Mouse (Mus musculus) macrophage (primary cell): ENCODE results near the gene Sorl1. TPM values are rescaled to one million over a fixed set of nuclear protein-coding genes. Genes with fewer than 3 reads are reported as not detected.

Experiments used
- H3K27ac ChIP-seq: fragments of 350-480 bp; formaldehyde crosslinking; 2 replicates; pipeline ENCODE4 v1.9.0; 2021
- H3K36me3 ChIP-seq: fragments of 350-480 bp; formaldehyde crosslinking; 2 replicates; pipeline ENCODE4 v1.9.0; 2021; ENCODE audit errors: inconsistent target
- H3K4me3 ChIP-seq: fragments of 350-480 bp; formaldehyde crosslinking; 2 replicates; pipeline ENCODE4 v1.9.0; 2021; ENCODE audit errors: inconsistent target
- H3K79me2 ChIP-seq: fragments of 350-480 bp; formaldehyde crosslinking; 2 replicates; pipeline ENCODE4 v1.9.0; 2021; ENCODE audit errors: inconsistent target
- WGBS: methylation state at CpG from one replicate; pipeline ENCODE4 v1.1.7; 2026; ENCODE audit warnings: inconsistent platforms; ENCODE audit not compliant: missing documents; 5-methylcytosine and 5-hydroxymethylcytosine counted together
- polyA plus RNA-seq: library from polyadenylated mRNA; stranded (reverse); fragments of 250-400 nt; gene quantifications from 3 replicates; pipeline ENCODE4 v1.2.4, GENCODE M21; 2018; ENCODE audit warnings: inconsistent platforms

Sorl1 gene
- polyA plus RNA-seq, 1 experiment from 2014 or later, result 23.6 TPM

DNA sequence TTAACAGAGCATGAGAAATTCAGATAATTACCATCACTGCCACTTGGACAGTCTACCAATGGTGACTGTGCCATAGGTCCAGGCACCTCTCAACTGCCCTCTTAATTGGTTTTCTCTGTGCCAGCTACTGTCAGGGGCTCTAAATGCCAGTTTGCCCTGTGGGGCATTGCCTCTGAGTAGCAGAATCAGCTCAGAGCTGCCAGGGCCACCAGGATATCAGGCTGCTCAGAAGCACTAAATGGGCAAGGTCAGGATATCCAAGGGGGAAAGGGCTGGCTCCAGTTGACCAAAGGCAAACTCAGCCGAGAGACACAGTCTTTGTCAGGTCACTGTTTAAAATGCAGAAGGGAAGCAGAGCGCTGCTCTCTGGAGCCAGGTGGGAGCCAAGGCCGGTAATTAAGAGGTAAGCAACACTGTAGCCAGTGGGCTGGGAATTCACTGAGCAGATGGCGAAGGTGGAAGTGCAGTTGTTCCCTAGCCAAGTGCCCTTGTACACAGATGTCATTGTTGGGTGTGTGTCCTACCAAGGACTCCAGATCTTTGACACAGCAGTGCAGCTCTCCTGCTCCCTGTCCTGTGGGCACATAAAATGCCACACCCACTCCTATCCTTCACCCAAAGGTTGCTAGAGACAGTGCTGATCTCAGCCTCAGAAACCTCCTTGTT, 181.0 kb downstream of the Sorl1 start:
- Histone ChIP-seq H3K36me3 (no peaks in the 10 kb centered on the region), H3K79me2 (no peaks in the 10 kb centered on the region), H3K27ac (no peak overlapping the region), H3K4me3 (no peak overlapping the region)
- 93% methylated on average over 4 of the region's 4 CpGs for WGBS

GRCm38 (mm10) chr9:41940311-41940853, 183.7 kb downstream of the Sorl1 start:
- H3K36me3 ChIP-seq, result no peaks in the 10 kb centered on the region
- H3K4me3 ChIP-seq, result no peak overlapping the region
- no peak overlapping the region for H3K27ac ChIP-seq
- 90% methylated on average over 10 of the region's 10 CpGs for WGBS
- H3K79me2 ChIP-seq, result no peaks in the 10 kb centered on the region

- H3K4me3 ChIP-seq, result no peak overlapping the region
- H3K27ac ChIP-seq, result no peak overlapping the region
- WGBS, result 70% methylated on average over 8 of the region's 8 CpGs
- H3K36me3 ChIP-seq, result no peaks in the 10 kb centered on the region
- H3K79me2 ChIP-seq, result no peaks in the 10 kb centered on the region
Observed at GRCm38 (mm10) chr9:41938449-41938848, 185.6 kb downstream of the Sorl1 start.

DNA sequence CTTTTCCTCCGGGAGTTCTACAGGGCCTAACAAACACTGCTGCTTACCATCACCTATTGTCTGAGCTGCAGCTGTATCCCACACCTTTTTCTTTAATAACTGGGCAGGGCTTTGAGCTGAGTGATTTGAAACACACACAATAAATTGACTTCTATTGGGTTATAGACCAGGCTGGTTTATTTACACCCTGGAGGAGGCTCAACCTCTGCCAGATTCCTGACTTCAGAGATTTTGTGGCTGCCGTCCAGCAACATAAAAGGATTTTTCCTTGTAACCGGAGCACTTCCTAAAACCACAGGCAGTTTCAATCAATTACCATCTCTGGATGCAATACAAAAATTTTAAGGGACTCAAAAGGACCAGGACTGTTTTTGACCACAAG, 186.1 kb downstream of the Sorl1 start:
- H3K36me3 ChIP-seq, result no peaks in the 10 kb centered on the region
- no peak overlapping the region for H3K4me3 ChIP-seq
- WGBS, result 92% methylated on average over 3 of the region's 3 CpGs

DNA sequence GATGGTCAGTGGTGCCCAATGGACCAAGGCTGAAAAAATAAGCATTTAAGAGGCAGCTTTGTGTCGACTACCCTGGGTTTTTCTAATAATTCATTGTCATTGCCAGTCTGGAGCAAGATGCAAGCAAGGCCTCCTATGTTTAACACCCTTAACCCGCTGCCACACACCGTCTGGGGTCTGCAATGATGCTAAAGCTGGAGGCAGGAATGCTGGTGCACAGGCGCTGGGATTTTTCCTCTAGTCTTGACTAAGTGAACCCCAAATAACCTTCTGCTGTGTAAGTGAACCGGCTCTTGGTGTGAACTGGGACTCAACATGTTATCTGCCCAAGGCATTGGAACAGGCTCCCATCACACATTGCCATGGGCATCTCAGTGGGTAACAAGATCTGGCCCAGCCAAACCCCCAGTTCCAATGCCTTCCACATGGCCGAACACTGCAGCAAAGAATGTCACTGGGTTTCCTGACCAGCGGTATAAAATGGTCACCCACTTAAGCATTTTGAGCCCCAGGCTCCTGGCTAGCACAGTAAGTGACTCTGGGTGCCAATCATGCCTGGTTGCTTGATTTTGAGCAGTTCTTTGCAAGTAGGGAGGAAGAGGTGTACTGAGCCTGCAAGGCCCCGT, 186.6 kb downstream of the Sorl1 start:
- 87% methylated on average over 8 of the region's 8 CpGs for WGBS

More for the DNA sequence above, 186.1 kb downstream of the Sorl1 start:
- Histone ChIP-seq H3K79me2 (no peaks in the 10 kb centered on the region), H3K27ac (no peak overlapping the region)

DNA sequence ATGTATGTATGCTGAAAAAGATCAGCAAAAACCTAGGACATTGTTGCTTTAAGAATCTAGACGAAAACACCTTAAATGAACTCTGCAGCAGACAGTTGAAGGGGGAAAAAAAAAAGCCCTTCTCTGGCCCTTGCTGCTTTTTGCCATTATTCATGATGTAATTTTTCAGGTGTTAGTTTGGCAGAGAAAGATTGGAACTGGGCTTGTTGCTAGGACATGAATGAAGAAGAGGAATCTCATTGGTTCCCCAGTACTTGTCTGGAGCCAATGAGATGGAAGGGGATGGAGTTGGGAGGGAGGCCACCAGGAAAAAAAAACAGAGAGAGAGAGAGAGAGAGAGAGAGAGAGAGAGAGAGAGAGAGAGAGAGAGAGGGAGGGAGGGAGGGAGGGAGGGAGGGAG, 187.5 kb downstream of the Sorl1 start:
- no peaks in the 10 kb centered on the region for H3K36me3 ChIP-seq
- WGBS, result no CpG with 5 or more reads among the region's 1 CpGs
- H3K27ac ChIP-seq, result no peak overlapping the region
- H3K4me3 ChIP-seq, result no peak overlapping the region
- H3K79me2 ChIP-seq, result no peaks in the 10 kb centered on the region

More for the DNA sequence above, 186.6 kb downstream of the Sorl1 start:
- Histone ChIP-seq H3K4me3 (no peak overlapping the region), H3K79me2 (no peaks in the 10 kb centered on the region), H3K36me3 (no peaks in the 10 kb centered on the region), H3K27ac (no peak overlapping the region)

- WGBS, result 18% methylated on average over 8 of the region's 10 CpGs
- no peak overlapping the region for H3K4me3 ChIP-seq
- H3K27ac ChIP-seq, result no peak overlapping the region
- H3K79me2 ChIP-seq, result no peaks in the 10 kb centered on the region
- no peaks in the 10 kb centered on the region for H3K36me3 ChIP-seq
Observed at GRCm38 (mm10) chr9:41935979-41936378, 188.1 kb downstream of the Sorl1 start.

DNA sequence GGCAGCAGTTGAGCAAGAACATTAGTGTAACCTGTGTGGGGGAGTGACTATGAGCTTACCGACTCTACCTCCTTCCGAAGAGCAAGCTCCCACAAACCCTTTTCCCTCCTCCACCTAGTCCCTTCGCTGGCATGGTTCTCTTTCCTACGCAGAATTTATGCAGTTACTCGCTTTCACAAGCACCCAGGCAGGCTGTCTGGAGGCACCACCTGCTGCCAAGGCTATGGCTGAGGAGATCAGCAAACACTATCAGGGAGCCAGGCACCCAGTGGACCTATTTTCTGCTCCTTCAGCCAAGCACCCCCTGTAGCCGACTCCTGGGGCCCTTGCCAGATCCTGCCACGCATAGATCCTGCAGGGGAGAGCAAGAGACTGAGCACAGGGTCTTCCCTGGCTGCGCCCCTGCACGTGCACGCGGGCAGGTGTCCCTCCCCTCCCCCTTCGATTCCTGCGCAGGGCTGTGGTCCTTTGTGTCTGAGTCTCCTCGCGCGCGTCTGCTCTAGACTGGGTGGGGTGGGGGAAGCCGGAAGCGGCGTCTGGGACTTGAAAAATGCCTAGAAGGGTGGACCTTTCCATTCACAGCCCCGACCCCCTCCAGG, 188.6 kb downstream of the Sorl1 start:
- H3K36me3 ChIP-seq, result no peaks in the 10 kb centered on the region
- WGBS, result 5% methylated on average over 20 of the region's 21 CpGs
- no peak overlapping the region for H3K27ac ChIP-seq
- H3K79me2 ChIP-seq, result no peaks in the 10 kb centered on the region
- H3K4me3 ChIP-seq, result no peak overlapping the region

GRCm38 (mm10) chr9:41934848-41935372, 189.2 kb downstream of the Sorl1 start:
- H3K27ac ChIP-seq, result no peak overlapping the region
- 56% methylated on average over 10 of the region's 10 CpGs for WGBS
- no peak overlapping the region for H3K4me3 ChIP-seq
- no peaks in the 10 kb centered on the region for H3K79me2 ChIP-seq
- H3K36me3 ChIP-seq, result no peaks in the 10 kb centered on the region

DNA sequence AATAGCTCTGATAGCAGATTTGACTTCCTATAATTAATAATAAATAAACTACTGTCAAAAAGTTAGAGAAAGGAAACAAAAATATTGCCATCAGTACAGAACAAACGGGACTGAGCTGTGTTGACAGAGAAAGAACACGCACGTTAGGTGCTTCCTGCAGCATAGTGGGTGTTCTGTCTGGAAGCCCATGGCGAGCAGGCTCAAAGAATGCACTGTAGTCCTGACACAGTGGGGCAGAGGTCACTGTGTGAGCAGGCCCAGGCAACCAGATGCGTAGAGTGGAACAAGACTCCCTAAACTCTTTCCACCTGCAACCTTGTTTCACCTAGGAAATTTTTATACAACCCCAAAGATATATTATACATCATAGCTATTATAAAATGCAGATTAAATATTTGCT, 194.1 kb downstream of the Sorl1 start:
- WGBS, result 90% methylated on average over 5 of the region's 5 CpGs
- Histone ChIP-seq H3K36me3 (no peaks in the 10 kb centered on the region), H3K79me2 (no peaks in the 10 kb centered on the region), H3K27ac (no peak overlapping the region), H3K4me3 (no peak overlapping the region)

DNA sequence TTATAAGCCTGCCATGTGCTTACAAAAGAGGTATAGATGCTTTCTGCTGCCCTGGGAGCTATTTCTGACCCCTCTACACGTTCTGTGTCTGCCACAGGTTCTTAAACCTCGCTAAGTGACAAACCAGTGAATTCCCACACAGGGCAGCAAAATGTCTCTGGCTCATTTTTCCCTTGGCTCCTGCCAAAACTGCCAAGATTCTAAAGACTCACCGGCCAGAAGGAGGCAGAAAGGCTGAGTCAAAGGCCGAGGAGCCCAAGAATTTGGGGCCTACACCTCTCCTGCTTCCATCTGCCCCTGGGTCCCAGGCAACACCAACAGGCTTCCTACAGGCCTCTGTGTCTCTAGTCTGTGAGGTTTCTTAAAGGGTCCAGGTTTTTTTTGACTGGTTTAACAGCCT, 198.4 kb downstream of the Sorl1 start:
- no peak overlapping the region for H3K4me3 ChIP-seq
- no peaks in the 10 kb centered on the region for H3K36me3 ChIP-seq
- no peaks in the 10 kb centered on the region for H3K79me2 ChIP-seq
- WGBS, result 69% methylated on average over 4 of the region's 4 CpGs
- no peak overlapping the region for H3K27ac ChIP-seq

- Histone ChIP-seq H3K36me3 (no peaks in the 10 kb centered on the region), H3K4me3 (no peak overlapping the region), H3K27ac (no peak overlapping the region), H3K79me2 (no peaks in the 10 kb centered on the region)
- 71% methylated on average over 2 of the region's 2 CpGs for WGBS
Observed at GRCm38 (mm10) chr9:41924140-41924539, 200.0 kb downstream of the Sorl1 start.

DNA sequence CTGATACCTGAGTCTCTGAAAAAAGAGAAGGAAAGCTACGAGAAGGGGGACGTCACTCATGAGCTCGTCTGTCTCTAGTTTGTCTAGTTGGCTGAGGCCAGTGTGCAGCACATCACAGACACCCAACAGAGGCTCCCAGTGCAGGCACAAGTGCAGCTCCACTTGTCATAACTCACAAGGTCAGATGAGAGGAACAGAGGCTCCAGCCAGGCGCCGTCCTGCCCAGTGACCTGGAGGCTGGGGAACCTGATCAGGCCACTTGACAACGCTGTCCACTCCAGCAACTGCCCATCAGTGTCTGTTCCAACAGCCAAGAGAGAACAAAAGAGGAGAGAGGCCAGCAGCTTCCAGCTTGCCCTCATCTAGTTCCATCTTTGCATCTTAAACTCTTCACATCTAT, 201.7 kb downstream of the Sorl1 start:
- WGBS, result 87% methylated on average over 6 of the region's 6 CpGs
- Histone ChIP-seq H3K79me2 (no peaks in the 10 kb centered on the region), H3K36me3 (no peaks in the 10 kb centered on the region), H3K4me3 (no peak overlapping the region), H3K27ac (no peak overlapping the region)

DNA sequence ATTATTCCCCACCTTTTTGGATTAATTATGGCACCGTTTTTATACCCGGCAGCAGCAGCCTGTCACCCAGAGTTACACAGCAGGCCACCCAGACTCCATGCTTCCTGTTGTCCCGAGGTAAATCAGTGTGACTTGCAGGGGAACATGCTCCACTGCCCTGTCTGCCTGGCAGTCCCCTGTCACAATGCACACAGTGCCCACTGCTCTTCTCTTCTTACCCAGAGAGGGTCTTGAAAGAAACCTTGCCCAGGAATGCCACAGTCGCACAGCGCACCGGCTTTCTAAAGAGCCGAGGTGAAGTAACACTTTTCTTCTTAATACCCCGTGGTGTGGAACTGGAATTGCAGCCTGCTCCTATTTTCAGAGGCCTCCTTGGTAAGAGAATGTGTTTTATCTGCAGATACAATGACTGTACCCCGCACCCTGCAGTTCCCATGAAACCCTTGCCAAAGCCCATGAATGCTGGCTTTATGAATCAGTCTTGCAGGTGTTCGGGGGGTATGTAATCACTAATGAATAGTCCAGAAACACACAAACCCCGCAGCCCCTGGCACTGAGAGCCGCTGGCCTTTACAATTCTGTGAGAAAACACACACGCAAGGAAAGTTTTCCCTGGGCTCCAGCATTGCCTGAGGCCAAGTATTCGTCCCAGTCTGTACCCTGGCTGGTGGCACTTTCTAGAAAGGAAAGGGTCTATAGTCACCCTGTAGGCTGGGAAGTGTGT, 205.3 kb downstream of the Sorl1 start:
- Histone ChIP-seq H3K36me3 (no peaks in the 10 kb centered on the region), H3K4me3 (no peak overlapping the region), H3K79me2 (no peaks in the 10 kb centered on the region), H3K27ac (no peak overlapping the region)
- WGBS, result 86% methylated on average over 13 of the region's 14 CpGs
